Mouse (Mus musculus): ENCODE results near the gene Tubgcp5.

Tubgcp5 gene

DNA sequence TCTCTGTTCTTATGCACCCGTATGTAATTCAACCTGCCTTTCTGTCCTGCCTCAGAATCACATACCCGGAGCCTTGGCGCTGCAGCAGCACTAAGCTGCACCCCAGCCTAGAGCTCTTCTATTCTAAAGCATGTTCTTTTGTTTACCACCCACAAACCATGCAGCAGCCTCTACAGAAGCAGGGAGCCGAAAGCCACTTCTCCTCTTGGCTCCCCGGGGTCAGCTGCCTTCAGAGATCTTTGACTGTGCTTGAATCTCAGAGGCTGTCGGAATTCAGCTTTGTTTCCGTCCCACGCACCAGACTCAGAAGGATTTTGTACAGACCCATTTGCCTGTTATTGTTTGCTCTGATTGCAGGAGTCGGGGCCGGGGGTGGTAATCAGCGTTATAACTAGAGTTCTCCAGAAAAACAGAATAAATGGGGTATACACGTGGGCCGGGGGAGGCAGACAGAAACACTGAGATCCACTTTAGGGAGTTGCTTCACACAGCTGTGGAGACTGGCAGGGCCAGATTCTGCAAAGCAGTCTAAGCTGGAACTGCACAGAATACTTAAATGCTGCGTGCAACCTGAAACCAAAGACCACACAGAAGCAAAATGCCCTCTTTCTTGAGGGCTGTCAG is 56.1 kb downstream of the Tubgcp5 start:
- in situ Hi-C loops (cut with MboI, MseI): loop anchor here (10.0 kb wide), 1 partner anchor 115 kb away; the partner anchor contains the start of gene Nipa2

DNA sequence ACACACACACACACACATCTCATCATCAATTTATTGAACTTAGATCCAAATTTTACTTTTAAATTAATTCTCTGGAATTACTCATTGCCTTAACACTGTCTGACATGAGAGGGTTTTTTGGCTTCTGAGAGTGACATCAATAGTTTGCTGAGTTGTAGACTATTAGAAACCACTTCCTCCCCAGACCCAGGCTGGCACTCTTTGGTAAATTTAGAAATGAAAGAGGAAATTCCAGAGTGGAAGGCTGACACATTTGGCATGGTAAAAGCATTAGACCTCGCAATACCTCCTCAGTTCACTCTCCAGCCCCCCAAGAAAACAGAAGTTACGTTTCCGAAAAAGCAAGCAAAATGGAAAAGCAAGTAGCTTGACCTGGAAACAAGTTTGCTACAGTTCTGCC is 58.8 kb downstream of the Tubgcp5 start:
- in situ Hi-C loops (cut with MboI, MseI): no loop called here

DNA sequence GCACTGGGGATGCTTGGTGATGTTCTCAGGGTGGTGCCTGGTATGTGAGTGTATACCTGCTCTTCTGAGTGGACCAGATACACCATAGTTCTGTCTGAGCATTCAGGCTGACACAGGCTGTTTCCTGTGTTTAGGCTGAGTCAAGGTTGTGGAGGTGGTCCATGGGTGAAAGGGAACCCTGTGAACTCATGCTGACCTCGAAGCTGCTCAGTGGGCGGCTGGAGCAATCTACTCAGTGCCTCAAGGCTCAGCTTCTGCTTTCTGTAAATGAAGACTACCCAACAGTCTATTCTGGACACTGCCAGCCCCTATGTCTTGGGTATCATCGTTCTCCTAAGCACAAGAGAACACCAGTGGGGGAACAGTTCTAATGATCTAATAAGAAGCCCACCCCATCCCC is 61.6 kb downstream of the Tubgcp5 start:
- in situ Hi-C loops (cut with MboI, MseI): no loop called here

DNA sequence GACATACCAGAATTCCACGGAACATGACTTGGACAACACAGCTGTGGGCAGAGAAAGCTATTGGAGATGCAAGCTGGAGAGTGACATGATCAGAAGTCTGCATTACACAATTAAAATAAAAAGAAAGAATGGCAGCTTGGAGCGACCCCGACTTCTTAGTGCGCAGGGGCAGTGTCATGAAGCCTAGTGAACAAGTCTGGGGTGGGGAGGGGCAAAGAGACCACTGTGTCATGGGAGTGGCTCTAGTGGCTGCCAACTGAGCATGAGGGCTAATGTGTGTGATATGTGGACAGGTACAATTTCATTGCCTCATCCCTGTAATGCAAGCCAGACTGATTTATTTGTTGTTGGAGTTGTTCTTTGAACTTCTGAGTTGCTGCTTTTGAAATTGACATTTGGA is 62.8 kb downstream of the Tubgcp5 start:
- in situ Hi-C loops (cut with MboI, MseI): no loop called here

DNA sequence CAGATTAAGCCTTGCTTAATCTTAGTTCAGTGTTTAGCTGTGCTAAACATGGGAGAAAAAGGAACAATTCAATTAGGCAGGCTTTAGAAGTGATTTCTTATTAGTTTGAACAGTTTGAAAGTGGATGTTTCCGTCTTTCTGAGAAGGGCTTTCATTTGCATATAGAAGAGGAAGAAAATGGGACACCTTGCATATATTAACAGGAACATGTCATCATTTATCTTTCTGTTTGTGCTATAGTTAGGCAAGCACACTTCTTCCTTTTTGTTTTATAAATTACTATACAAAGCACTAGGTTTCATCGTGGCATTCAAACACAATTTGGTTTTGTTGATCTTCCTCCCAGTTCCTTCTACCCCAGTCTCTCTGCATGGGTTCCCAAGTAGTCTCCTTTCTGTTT is 63.8 kb downstream of the Tubgcp5 start:
- in situ Hi-C loops (cut with MboI, MseI): no loop called here

DNA sequence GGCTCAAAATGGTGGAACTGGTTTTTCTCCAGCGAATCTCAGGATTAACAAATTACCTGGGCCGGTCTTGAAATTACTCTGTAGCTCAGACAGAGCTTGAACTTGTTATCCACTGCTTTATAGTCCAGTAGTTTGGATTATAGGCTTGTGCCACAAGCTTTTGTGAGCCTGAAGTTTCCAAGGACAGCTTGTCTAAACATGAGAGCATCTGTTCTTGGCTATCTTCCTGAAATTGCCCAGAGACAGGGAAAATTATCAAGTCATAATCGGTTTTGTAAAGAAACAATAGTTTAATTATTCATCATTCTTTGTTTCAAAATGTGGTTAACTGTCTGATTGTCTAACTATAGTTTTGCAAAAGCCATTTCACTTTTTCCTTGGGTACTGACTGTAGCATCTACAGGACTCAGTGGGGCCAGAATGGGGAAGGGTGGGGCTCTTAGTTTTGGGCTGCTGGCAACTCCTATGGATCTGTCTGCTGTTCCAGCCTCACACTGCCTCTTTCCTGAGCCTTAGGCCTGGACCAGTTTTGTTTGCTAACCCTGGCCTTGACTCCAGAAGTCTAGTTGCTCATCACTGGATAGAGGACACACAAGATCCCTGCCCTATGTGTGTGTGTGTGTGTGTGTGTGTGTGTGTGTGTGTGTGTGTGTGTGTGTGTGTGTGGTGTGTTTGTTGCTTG is 65.0 kb downstream of the Tubgcp5 start:
- in situ Hi-C loops (cut with MboI, MseI): no loop called here

DNA sequence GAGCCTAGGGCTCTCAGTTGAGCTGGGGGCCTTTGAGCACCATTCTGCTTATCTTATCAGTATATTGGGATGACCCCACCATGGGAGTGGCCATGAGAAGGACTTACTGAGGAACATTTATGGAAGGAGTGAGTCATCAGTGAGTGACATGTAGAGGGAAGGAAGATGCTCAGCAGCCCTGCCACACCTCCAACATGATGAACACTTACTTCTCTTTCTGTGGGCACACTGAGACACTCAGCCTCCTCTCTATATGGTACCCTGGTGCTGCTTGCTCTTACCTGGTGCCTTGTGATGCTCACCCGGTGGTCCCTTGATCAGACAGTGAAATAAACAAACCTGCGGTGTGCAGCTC is 65.5 kb downstream of the Tubgcp5 start:
- in situ Hi-C loops (cut with MboI, MseI): no loop called here

DNA sequence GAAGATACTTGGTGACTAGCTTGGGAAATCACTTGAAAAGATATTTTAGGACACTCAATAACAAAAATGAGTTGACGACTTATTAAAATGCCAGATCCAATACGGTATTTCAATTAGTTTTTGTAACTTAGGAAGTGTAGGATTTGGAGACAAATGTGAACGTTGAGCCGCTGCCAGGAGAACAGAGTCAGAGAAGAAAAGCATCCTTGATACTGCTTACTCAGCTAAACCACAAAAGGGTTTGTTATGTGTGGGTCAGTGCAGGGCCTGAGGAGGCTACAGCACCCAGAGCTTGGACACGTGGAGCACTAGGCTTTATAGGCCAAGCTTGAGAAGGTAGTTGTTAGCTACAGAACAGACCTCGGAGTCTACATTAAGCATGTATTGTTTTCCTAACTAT is 66.0 kb downstream of the Tubgcp5 start:
- in situ Hi-C loops (cut with MboI, MseI): no loop called here

DNA sequence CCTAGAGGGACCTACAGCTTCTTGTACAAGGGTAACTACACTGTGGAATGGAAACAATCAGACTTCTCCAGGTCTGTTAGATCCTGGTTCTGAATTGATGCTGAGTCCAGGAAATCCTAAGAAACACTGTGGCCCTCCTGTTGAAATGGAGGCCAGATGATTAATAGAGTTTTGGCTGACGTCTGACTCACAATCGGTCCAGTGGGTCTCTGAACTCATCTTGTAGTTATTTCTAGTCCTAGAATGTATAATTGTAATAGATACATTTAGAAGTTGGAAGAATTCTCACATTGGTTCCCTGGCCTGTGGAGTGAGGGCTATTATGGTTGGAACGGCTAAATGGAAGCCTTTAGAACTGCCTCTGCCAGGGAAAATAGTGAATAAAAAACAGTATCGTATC is 67.2 kb downstream of the Tubgcp5 start:
- in situ Hi-C loops (cut with MboI, MseI): no loop called here

DNA sequence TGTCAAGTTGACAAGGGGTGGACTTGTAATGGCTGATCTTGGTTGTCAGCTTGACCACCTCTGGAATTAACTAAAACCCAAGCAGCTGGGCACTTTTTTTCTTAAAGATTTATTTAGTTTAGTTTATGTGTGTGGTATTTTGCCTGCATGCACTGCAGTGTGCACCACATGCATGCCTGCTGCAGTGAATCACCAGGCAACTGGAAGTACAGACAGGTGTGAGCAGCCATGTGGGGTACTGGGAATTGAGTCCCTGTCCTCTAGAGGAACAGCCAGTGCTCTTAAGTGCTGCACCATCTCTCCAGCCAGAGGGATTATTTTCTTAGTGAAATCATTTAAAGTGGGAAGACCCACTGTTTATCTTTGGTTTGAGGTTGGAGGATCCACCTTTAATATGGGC is 71.1 kb downstream of the Tubgcp5 start:
- in situ Hi-C loops (cut with MboI, MseI): no loop called here

DNA sequence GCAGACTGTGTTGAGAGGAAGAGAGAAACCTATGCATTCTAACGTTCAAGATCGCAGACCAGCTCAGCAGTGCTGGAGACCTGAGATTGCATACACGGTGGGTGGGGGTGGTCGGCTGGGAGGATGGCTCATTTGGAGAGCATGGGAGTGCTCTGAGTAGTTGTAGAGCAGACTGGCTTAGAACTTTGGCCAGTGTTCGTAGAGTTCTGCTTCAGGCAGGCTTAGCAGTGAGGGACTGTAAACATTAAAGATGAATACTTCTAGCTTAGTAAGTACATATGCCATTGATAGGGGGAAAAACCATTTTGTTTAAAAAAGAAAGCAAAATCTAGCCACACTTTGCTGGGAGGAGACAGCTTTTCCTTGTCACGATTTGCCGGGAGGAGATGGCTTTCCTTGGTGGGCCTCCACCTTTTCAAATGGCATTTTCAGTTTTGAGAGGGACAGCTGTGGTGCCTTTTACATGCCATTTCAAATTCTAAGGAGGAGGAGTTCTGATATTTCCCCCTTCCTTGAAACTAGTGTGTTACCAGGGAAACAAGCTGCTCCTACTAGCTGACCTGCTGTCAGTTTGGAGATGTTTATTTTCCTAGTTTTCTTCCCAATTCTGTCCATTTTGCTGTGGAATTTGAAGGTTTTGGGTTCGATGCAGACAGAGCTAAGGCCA is 71.9 kb downstream of the Tubgcp5 start:
- in situ Hi-C loops (cut with MboI, MseI): no loop called here

DNA sequence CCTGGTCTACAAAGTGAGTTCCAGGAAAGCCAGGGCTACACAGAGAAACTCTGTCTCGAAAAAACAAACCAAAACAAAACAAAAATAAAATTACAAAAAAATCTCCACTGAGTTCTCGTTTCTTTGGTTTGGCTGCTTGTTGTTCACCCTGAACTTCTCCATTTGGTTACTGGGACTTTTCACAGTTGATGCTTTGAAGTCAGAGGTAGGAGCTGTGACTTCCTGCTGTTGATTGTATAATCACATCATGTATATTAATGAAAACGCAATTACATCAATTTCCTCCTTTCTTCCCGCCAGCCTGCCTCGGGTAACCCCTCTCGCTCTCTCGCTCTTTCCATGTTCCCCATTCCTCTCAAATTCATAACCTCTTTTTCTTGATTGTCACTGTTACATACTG is 74.3 kb downstream of the Tubgcp5 start:
- in situ Hi-C loops (cut with MboI, MseI): no loop called here

DNA sequence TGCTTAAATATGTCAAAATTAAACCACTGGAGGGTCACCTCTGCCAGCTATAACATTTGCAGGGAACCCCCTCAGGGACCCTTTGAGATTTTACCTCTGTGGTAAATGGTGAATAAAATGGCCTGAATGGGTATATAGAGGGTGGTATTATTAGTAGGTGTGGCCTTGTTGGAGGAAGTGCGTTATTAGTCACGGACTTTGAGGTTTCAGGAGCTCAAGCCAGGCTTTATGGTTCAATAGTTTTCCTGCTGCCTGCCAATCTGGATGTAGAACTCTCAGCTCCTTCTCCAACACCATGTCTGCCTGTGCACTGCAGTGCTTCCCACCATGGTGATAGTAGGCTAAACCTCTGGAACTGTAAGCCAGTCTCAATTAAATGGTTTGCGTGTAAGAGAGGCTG is 75.3 kb downstream of the Tubgcp5 start:
- in situ Hi-C loops (cut with MboI, MseI): no loop called here

DNA sequence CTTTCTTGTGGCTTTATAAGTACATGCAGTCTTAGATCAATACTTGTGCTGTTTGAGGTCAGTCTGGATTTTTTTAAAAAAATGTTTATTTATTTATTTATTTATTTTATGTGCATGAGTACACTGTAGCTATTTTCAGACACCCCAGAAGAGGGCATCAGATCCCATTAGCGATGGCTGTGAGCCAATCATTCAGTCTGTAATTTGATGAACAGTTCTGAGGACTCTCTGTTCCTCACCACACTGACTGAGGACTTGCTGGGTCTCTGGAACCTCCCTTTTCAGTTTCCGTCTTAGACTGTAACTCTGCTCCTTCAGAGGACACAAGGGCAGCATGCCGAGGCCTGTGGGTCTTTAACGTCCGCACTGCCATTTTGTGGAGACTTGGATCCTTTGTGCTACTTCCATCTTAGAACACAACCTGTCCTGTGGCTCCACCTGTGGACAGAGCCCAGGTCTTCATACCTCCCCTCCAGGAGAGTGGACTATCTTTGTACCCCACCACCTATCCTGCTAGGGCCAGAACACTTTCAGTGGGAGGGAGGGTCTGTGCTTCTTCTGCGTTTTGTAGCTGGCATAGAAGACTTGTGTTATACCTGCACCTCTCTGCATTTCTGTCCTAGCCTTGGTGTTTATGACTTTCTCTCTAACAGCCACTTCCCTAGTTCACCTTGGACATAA is 76.5 kb downstream of the Tubgcp5 start:
- in situ Hi-C loops (cut with MboI, MseI): no loop called here

DNA sequence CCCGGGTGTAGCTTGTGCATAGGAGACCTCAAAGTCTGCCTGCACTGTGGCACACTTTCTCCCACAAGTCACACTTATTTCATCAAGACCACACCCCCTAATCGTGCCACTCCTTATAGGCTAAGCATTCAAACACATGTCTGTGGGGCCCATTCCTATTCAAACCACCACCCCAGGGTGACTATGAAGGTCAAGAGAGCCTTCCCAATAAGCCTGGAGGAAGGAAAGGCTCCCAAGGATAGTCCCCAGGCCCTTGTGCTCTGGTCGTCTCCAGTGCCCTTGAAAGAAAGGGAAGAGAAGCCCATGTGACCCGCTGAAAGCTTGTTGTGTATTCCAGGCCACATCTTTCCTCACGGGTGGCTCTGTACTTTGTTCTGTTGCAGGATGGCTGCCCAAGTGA is 77.5 kb downstream of the Tubgcp5 start:
- in situ Hi-C loops (cut with MboI, MseI): no loop called here

DNA sequence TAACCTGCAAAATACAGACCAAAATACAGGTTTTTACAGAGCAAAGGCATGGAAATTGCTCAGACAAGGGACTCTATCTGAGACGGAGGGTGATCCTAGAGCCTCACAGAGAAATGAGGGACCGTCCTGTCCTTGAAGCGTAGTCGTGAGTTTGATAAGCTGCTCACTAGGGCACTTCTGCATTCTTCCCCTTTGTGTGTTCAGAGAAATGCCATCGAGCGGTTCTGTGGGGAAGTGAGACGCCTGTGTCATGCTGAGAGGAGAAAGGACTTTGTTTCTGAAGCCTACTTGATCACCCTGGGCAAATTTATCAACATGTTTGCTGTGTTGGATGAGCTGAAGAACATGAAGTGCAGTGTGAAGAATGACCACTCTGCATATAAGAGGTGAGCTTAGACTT is 80.7 kb downstream of the Tubgcp5 start:
- in situ Hi-C loops (cut with MboI, MseI): no loop called here

DNA sequence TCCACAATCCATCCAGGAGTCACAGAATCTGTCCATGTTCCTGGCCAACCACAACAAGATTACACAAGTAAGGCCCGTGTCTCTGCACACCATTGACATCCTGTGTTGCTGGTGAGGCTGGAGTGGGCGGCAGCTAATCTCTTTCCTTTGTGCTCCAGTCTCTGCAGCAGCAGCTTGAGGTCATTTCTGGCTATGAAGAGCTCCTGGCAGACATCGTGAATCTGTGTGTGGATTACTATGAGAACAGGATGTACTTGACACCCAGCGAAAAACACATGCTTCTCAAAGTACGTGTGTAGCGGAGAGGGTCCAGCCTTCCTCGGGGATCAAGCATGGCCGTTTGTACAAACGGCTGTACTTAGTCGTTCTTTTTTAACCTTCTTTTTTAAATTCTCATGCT is 83.8 kb downstream of the Tubgcp5 start:
- in situ Hi-C loops (cut with MboI, MseI): no loop called here

DNA sequence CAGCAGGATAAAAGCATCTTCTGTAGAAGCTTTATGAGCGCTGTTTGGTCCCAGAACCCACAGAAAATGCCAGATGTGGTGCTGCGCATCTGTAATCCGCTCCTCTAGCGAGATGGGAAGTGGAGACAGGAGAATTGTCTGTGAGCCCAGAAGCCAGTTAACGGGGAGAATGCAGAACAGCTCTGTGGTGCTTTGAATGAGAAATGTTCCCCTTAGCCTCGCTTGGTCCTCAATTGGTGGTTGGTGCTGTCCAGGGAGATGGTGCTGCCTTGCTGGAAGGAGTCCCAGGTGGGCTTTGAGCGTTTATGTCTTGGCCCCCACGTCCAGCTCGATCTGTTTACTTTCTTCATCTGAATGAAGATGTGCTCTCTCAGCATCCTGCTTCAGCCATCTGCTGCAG is 86.9 kb downstream of the Tubgcp5 start:
- in situ Hi-C loops (cut with MboI, MseI): no loop called here

Data from T-helper 1 cell (primary cell).